Mouse (Mus musculus) liver, adult 2 months (tissue): Measurements from ENCODE around the gene Il2ra.

ENCODE experiments used
- CTCF ChIP-seq: fragments of 200-500 bp; IDR thresholded peaks from 2 replicates; pipeline ENCODE4 v1.5.1; 2011; ENCODE audit warnings: low read depth, low read length, control low read depth
- POLR2A ChIP-seq: fragments of 200-500 bp; IDR thresholded peaks from 2 replicates; pipeline ENCODE4 v1.6.1; 2011; ENCODE audit warnings: low read length, control low read depth; ENCODE audit not compliant: insufficient read depth; ENCODE audit errors: extremely low read depth

DNA sequence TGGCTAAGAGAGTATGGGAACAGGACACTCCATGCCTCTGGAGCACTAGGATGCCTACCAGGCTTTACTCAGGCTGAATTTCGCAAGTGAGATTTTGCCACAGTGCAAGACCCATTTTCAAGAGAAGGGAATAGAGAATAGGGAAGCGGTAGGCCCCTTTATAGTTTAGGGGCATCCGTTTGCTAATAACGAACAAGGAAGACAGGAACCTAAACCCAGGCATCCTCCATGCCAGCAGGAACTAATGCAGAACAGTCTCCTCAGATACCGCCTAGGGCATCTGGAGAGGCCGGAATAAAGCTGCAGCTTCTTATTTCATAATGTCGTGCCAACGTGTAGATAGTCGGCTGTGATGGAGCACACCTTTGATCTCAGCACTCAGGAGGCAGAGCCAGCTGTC is 80.0 kb downstream of the Il2ra start:
- TF ChIP-seq POLR2A (no peak), CTCF (no peak)
